Mouse (Mus musculus) forebrain, embryonic 14.5 days (tissue): Measurements from ENCODE around the gene Hsd17b14. TPM values are rescaled to one million over a fixed set of nuclear protein-coding genes. Genes with fewer than 3 reads are reported as not detected.

Source experiments
- ATAC-seq: fragments of 200-750 bp; cut with Nextera tagmentation; 2 replicates; pipeline ENCODE4 v1.8.0; 2017; ENCODE audit warnings: mild to moderate bottlenecking, moderate library complexity
- DNase-seq: peaks from one replicate; pipeline ENCODE4 v3.0.0-alpha.2; 2015; ENCODE audit warnings: low spot score
- H3K27ac ChIP-seq: fragments of 300-500 bp; sonication (generic); 2 replicates; pipeline ENCODE4 v1.5.1; 2014; ENCODE audit warnings: low read depth, mild to moderate bottlenecking, control low read depth, low read length, moderate library complexity
- H3K27me3 ChIP-seq: fragments of 300-500 bp; sonication (generic); replicated peaks from 2 replicates; pipeline ENCODE4 v1.6.1; 2014; ENCODE audit warnings: low read length, control low read depth, mixed read lengths; ENCODE audit not compliant: control insufficient read depth, insufficient read depth
- H3K36me3 ChIP-seq: fragments of 300-500 bp; sonication (generic); 2 replicates; pipeline ENCODE4 v1.6.1; 2014; ENCODE audit warnings: low read length, control low read depth; ENCODE audit not compliant: control insufficient read depth, insufficient read depth
- H3K4me1 ChIP-seq: fragments of 300-500 bp; sonication (generic); 2 replicates; pipeline ENCODE4 v1.6.1; 2014; ENCODE audit warnings: antibody characterized with exemption, low read length, control low read depth; ENCODE audit not compliant: control insufficient read depth, insufficient read depth
- H3K4me2 ChIP-seq: fragments of 300-500 bp; sonication (generic); 2 replicates; pipeline ENCODE4 v1.6.1; 2014; ENCODE audit warnings: mild to moderate bottlenecking, control low read depth, low read length
- H3K4me3 ChIP-seq: fragments of 300-500 bp; sonication (generic); 2 replicates; pipeline ENCODE4 v1.5.1; 2014; ENCODE audit warnings: low read depth, low read length, control low read depth
- H3K9ac ChIP-seq: fragments of 300-500 bp; sonication (generic); 2 replicates; pipeline ENCODE4 v1.6.1; 2014; ENCODE audit warnings: mild to moderate bottlenecking, low read length, control low read depth, moderate library complexity
- H3K9me3 ChIP-seq: fragments of 300-500 bp; sonication (generic); replicated peaks from 2 replicates; pipeline ENCODE4 v1.6.1; 2016; ENCODE audit warnings: low read length, control low read depth, mixed read lengths; ENCODE audit not compliant: control insufficient read depth
- WGBS: fragments of 180-500 bp; shearing (Covaris S2); extraction: QIAGEN DNeasy Blood & Tissue Kit; methylation state at CpG from one replicate; pipeline ENCODE4 v1.1.7; 2014; 5-methylcytosine and 5-hydroxymethylcytosine counted together
- polyA plus RNA-seq: library from polyadenylated mRNA; unstranded; fragments of >200 nt; fragmentation: Nextera tagmentation; extraction: Ambion mirVana; gene quantifications from 2 replicates; pipeline ENCODE4 v1.2.1, GENCODE M21; 2014

The Hsd17b14 gene
- polyA plus RNA-seq, 1 experiment from 2014 or later: 0.17 TPM

DNA sequence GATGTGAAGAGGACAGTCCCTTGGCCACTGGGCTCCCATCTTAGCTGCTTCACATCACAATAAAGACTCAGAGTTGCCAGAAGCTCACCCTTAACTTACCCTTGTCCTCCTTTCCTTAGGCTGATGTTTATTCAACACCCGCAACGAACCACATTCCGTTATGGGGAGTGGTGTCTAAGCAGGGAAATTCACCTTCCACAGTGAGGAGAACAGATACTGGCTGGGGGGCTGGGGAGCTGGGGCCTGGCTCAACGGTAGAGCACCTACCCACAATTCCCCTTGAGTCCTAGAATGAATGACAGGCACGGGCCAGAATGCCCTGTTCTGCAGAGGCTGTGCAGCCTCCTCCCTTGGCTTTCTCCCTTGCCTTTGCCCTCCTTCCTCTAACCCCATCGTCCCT, 4.2 kb downstream of the Hsd17b14 start:
- H3K9me3 ChIP-seq: no peaks in the 10 kb centered on the region
- H3K9ac ChIP-seq: no peak overlapping the region
- H3K27ac ChIP-seq: no peak overlapping the region
- DNase-seq: no peak
- no peak overlapping the region for H3K4me3 ChIP-seq
- no peak overlapping the region for H3K4me2 ChIP-seq
- H3K4me1 ChIP-seq: no peaks in the 10 kb centered on the region
- no peaks in the 10 kb centered on the region for H3K27me3 ChIP-seq
- ATAC-seq: no peak
- H3K36me3 ChIP-seq: no peaks in the 10 kb centered on the region
- WGBS: 70% methylated on average over 6 of the region's 6 CpGs

DNA sequence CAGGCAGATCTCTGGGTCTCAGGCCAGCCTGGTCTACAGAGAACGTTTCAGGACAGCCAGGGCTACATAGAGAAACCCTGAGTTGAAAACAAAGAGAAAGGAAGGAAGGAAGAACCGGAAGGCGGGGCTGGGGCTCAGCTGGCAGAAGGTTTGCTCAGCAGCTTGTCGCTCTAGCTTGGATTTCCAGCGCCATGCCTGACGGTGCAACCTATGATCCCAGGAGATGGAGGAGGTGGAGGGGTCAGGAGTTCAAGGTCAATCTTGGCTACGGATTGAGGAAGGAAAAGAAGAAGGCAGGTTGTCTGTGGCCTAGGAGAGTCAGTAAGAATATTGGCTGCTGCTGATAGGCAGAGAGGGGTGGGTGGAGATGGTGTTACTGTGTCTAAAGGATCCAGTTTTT, 5.5 kb downstream of the Hsd17b14 start:
- 88% methylated on average over 7 of the region's 7 CpGs for WGBS
- Histone ChIP-seq H3K9me3 (no peaks in the 10 kb centered on the region), H3K4me3 (no peak overlapping the region), H3K27me3 (no peaks in the 10 kb centered on the region), H3K27ac (no peak overlapping the region), H3K4me1 (no peaks in the 10 kb centered on the region), H3K4me2 (no peak overlapping the region), H3K36me3 (no peaks in the 10 kb centered on the region), H3K9ac (no peak overlapping the region)
- DNase-seq (no peak), ATAC-seq (no peak)

DNA sequence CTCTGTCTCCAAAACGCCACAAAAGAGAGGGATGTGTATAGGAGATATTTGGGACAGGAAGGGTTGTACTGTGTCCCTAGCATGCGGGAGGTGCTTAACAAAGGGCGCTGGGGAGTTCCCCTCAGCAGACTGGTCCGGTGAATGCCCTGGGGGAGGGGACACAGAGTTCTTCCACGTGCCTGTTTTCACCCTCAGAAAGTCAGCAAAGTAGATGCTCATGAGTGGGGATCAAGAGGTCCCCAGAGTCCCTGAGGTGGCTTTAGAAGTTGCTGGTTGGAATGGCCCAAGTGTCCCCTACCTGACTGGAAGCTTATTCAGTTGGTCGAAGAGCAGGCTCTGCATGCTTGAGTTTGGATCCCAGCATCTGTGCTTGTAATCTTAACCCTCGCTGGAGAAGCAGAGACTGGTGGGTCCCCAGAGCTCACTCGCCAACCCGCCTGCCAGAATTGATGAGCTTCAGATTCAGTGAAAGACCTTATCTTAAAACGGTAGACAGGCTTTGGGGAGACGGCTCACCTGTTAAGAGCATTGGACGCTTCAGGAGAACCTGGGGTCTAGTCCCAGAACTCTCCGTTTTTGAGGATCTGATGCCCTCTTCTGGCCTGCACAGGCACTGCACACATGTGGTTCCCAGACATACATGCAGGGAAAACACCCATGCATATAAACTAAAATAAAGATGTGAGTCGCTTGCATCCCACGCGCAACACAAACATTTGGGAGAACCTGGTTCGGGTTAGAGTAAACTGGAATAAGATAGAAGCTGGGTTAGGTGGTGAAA, 6.3 kb downstream of the Hsd17b14 start:
- DNase-seq (peak; percentile 84), ATAC-seq (peak; percentile 72; the same call in 1 of the 2 replicates)
- no peak overlapping the region for H3K9ac ChIP-seq
- H3K36me3 ChIP-seq: no peaks in the 10 kb centered on the region
- 25% methylated on average over 17 of the region's 17 CpGs for WGBS
- no peaks in the 10 kb centered on the region for H3K4me1 ChIP-seq
- no peaks in the 10 kb centered on the region for H3K9me3 ChIP-seq
- H3K4me3 ChIP-seq: no peak overlapping the region
- no peaks in the 10 kb centered on the region for H3K27me3 ChIP-seq
- no peak overlapping the region for H3K4me2 ChIP-seq
- H3K27ac ChIP-seq: no peak overlapping the region

DNA sequence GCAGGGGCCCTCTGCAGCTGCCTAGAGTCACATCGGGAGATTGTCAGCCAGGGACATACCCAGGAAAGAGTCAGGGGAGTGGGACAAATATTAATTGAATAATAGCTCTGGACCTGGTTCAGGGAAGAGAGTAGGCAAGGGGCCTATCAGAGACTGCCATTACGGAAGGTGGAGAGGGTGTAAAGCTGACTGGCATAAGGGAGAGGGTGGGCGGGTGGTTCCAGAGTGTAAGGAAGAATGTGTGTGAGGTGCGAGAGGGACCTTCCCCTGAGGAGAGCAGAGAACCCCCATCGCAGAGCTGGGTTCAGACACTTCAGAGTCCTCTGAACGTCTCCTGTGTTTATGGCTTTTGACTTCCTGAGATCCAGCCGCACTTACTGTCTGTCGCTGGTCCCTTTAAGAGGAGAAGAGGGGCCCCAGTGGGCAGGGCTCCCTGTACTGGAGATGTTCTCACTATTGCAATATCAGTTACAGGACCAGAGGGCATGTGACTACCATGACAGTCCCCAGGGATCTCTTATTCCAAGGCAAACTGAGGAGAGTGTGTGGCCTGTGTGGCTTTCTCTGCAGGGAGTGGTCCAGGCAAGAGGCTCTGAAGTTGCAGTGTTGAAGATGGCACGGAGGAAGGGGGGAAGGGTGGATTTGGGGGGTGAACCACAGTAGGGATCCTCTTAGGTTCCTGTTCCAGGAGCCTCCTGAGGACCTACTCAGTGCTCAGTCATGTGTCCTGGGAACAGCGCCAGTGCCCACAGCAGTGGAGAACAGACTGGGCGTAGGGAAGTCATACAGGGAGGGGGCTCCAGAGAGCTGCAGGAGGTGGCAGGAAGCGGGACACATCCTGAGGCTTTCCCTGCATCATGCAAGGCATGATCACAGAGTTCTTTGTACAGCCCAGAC, 7.2 kb downstream of the Hsd17b14 start:
- Histone ChIP-seq H3K27ac (no peak overlapping the region), H3K4me3 (no peak overlapping the region), H3K9ac (no peak overlapping the region), H3K4me1 (no peaks in the 10 kb centered on the region), H3K27me3 (no peaks in the 10 kb centered on the region), H3K4me2 (no peak overlapping the region), H3K36me3 (no peaks in the 10 kb centered on the region), H3K9me3 (no peaks in the 10 kb centered on the region)
- WGBS: 58% methylated on average over 12 of the region's 12 CpGs
- DNase-seq (no peak), ATAC-seq (no peak; the same call in 1 of the 2 replicates)

DNA sequence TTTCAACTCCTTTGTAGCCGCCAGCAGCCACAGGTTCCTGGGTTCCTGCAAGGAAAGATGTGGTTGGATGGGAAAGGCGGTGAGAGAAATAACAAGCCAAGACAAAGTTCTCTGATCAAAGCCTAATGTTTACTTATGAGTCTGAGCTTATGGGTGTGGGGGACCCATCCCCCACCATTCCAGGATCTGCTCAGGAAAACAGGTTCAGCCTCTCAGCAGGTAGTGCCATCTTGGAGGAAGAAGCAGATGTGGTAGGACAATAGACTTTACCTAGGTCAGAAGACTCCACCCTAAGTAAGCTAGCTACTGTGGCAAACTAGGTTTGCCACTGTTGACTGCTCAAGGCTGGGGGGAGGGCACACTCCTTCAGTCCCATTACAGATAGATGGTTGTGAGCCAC, 10.1 kb downstream of the Hsd17b14 start:
- DNase-seq (no peak), ATAC-seq (no peak)
- Histone ChIP-seq H3K9me3 (no peaks in the 10 kb centered on the region), H3K9ac (no peak overlapping the region), H3K27me3 (no peaks in the 10 kb centered on the region), H3K4me3 (no peak overlapping the region), H3K27ac (no peak overlapping the region), H3K4me2 (no peak overlapping the region), H3K4me1 (no peaks in the 10 kb centered on the region), H3K36me3 (no peaks in the 10 kb centered on the region)
- WGBS: 78% methylated on average over 2 of the region's 2 CpGs

DNA sequence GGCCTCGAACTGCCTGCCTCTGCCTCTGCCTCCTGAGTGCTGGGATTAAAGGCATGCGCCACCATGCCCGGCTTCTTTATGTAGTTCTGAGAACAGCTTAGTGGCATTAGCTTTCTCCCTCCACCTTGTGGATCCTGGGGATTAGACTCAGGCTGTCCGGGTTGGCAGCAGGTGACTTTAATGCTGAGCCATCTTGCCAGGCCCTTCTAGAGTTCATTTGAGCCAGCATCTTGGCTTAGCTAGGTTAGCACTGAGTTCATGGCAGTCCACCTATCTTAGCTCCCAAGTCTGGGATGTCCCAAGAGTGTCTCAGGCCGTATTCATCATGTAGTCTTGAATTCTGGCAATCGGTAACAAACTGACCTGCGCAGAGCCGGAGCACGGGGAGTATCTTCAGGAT, 10.8 kb downstream of the Hsd17b14 start:
- 87% methylated on average over 9 of the region's 9 CpGs for WGBS
- H3K27me3 ChIP-seq: no peaks in the 10 kb centered on the region
- H3K4me3 ChIP-seq: no peak overlapping the region
- H3K36me3 ChIP-seq: no peaks in the 10 kb centered on the region
- no peaks in the 10 kb centered on the region for H3K4me1 ChIP-seq
- H3K9me3 ChIP-seq: no peaks in the 10 kb centered on the region
- DNase-seq (no peak), ATAC-seq (no peak)
- no peak overlapping the region for H3K9ac ChIP-seq
- no peak overlapping the region for H3K27ac ChIP-seq
- H3K4me2 ChIP-seq: no peak overlapping the region

DNA sequence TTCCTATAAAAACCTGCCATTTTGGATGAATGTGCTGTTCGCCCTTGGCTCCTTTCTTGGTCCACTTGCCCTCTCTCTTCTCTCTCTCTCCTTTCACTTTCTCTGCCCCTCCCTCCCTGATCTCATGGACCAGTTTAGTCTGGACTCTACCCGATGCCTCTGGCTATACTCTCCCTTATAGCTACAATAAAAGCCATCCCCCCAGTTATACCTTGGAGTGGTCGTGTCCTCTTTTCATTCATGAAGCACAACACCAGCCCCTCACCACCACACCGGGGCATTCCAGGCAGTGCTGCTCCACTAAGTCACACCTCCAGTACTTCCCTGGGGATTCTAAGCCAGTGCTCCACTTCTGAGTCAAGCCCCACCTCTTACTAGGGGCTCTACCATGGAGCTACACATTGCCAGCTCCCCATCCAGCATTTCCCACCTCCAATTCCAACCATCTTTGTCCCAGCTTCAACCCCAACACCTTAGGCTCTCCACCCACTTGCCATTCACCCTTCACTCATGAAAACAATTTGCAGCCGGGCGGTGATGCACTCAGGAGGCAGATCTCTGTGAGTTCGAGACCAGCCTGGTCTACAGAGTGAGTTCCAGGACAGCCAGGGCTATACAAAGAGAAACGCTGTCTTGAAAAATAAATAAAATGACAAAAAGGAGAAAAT, 12.6 kb downstream of the Hsd17b14 start:
- Histone ChIP-seq H3K4me2 (peak overlapping the region; percentile 73), H3K4me3 (no peak overlapping the region)

DNA sequence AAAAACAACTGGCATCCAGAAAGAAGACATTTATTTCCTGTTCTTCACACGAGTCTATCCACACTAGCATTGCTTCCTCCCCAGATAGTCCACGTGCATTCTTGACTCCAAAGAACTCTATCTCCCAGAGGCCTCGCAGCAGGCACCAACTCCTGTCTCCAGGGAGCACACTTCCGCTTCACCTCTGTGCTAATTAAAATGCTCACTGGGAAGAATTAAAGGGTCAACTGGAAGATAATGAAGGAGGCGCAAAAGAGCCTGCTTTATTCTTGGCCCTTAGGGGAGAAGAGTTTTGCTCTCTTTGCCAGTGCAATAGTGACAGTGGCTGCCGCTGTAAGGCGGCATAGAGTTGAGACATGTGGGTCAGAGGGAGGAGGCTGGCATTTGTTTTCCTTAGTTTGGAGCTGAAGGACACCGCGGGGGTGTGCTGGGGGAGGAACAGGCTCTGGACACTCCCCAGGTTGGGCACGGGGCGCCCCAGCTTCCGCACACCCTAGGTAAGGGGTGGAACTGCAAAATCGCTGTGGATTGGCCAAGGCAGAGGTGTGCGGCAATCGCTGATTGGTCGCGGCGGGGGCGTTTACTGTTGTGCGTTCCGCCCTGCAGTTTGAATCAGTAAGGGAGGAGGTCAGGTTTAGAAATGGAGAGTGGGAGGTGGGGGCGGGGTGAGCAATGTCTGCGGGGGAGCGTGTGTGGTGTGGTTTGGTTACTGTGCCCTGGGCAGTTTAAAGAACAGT, 13.3 kb downstream of the Hsd17b14 start:
- Histone ChIP-seq H3K27ac (peak overlapping the region; percentile 68; the same call in 1 of the 2 replicates), H3K9ac (peak overlapping the region; percentile 10; the same call in 1 of the 2 replicates), H3K27me3 (no peaks in the 10 kb centered on the region), H3K36me3 (no peaks in the 10 kb centered on the region), H3K4me3 (peak overlapping the region; percentile 34), H3K4me1 (peaks cover 9% of the 10 kb centered on the region; the same call in 1 of the 2 replicates), H3K4me2 (peak overlapping the region; percentile 73), H3K9me3 (no peaks in the 10 kb centered on the region)
- DNase-seq (peak; percentile 94), ATAC-seq (peak; percentile 95)
- under 1% methylated on average over 24 of the region's 24 CpGs for WGBS

More for the DNA sequence above, 12.6 kb downstream of the Hsd17b14 start:
- WGBS: 72% methylated on average over 8 of the region's 8 CpGs
- no peak overlapping the region for H3K27ac ChIP-seq
- H3K4me1 ChIP-seq: peaks cover 9% of the 10 kb centered on the region; the same call in 1 of the 2 replicates
- ATAC-seq (no peak), DNase-seq (no peak)
- H3K27me3 ChIP-seq: no peaks in the 10 kb centered on the region
- H3K9ac ChIP-seq: no peak overlapping the region
- H3K9me3 ChIP-seq: no peaks in the 10 kb centered on the region
- no peaks in the 10 kb centered on the region for H3K36me3 ChIP-seq
